Mouse (Mus musculus) hindbrain, embryonic 11.5 days (tissue): ENCODE data around the gene Zdhhc19. TPM values are rescaled to one million over a fixed set of nuclear protein-coding genes. Genes with fewer than 3 reads are reported as not detected.
A peak's percentile ranks its signal among the peaks of the same experiment; 100 is the strongest.

ENCODE experiments used
- ATAC-seq: fragments of 200-750 bp; cut with Nextera tagmentation; 2 replicates; pipeline ENCODE4 v1.8.0; 2017; ENCODE audit warnings: mild to moderate bottlenecking, moderate TSS enrichment, moderate library complexity; ENCODE audit not compliant: low FRiP score
- DNase-seq: peaks from one replicate; pipeline ENCODE4 v3.0.0-alpha.2; 2015; ENCODE audit warnings: low spot score
- H3K27ac ChIP-seq: fragments of 300-500 bp; sonication (generic); 2 replicates; pipeline ENCODE4 v1.5.1; 2014; ENCODE audit warnings: mild to moderate bottlenecking, low read depth, low read length
- H3K27me3 ChIP-seq: fragments of 300-500 bp; sonication (generic); 2 replicates; pipeline ENCODE4 v1.6.1; 2014; ENCODE audit warnings: mild to moderate bottlenecking, low read length, moderate library complexity, mixed read lengths; ENCODE audit not compliant: control insufficient read depth, insufficient read depth
- H3K36me3 ChIP-seq: fragments of 300-500 bp; sonication (generic); 2 replicates; pipeline ENCODE4 v1.6.1; 2014; ENCODE audit warnings: mild to moderate bottlenecking, low read length, moderate library complexity, mixed read lengths; ENCODE audit not compliant: control insufficient read depth, insufficient read depth
- H3K4me1 ChIP-seq: fragments of 300-500 bp; sonication (generic); replicated peaks from 2 replicates; pipeline ENCODE4 v1.6.1; 2014; ENCODE audit warnings: low read length, mixed read lengths; ENCODE audit not compliant: control insufficient read depth, insufficient read depth
- H3K4me2 ChIP-seq: fragments of 300-500 bp; sonication (generic); replicated peaks from 2 replicates; pipeline ENCODE4 v1.6.1; 2014; ENCODE audit warnings: mild to moderate bottlenecking, low read depth, low read length
- H3K4me3 ChIP-seq: fragments of 300-500 bp; sonication (generic); 2 replicates; pipeline ENCODE4 v1.5.1; 2014; ENCODE audit warnings: low read depth, low read length
- H3K9ac ChIP-seq: fragments of 300-500 bp; sonication (generic); 2 replicates; pipeline ENCODE4 v1.6.1; 2014; ENCODE audit warnings: low read depth, low read length
- H3K9me3 ChIP-seq: fragments of 300-500 bp; sonication (generic); 2 replicates; pipeline ENCODE4 v1.6.1; 2016; ENCODE audit warnings: low read length; ENCODE audit not compliant: control insufficient read depth
- WGBS: fragments of 180-500 bp; shearing (Covaris S2); extraction: QIAGEN DNeasy Blood & Tissue Kit; methylation state at CpG from one replicate; pipeline ENCODE4 v1.1.7; 2014; 5-methylcytosine and 5-hydroxymethylcytosine counted together
- polyA plus RNA-seq: library from polyadenylated mRNA; unstranded; fragments of >200 nt; fragmentation: Nextera tagmentation; extraction: Ambion mirVana; gene quantifications from 2 replicates; pipeline ENCODE4 v1.2.1, GENCODE M21; 2014

Zdhhc19 gene
- not detected in 2 replicates for polyA plus RNA-seq

DNA sequence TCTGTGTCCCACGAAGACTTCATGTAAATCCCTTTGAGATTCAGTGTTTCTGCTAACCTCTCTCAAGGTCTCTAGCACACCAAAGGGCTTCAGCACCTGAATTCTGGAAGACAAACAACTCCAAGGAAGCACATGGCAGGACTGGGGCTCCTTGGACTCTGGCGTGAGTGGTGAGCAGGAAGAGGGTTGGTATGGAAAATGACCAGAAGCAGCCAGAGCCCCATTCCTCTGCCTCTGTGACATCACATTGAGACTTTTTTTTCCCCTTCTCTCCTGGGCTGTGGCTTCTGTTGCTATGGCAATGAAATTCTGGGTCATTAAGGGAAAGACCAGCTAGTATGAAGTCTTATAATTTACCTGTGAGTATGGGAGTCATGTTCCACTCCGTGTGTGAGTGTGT lies at the start of gene Zdhhc19:
TSS of gene Zdhhc19 (plus strand) at position 301 of the 400 bp plus-strand sequence.
- H3K27me3 ChIP-seq = no peaks in the 10 kb centered on the region
- no peaks in the 10 kb centered on the region for H3K36me3 ChIP-seq
- ATAC-seq (no peak), DNase-seq (no peak)
- no peak within 1 kb of the TSS for H3K9ac ChIP-seq
- WGBS = 85% methylated on average over 3 of the region's 3 CpGs
- no peaks in the 10 kb centered on the region for H3K9me3 ChIP-seq
- 0 out of 2 replicates have a peak, but pooled peaks cover 2% of the 10 kb centered on the region for H3K4me1 ChIP-seq
- H3K27ac ChIP-seq = no peak within 1 kb of the TSS
- H3K4me2 ChIP-seq = no peak within 1 kb of the TSS
- no peak within 1 kb of the TSS for H3K4me3 ChIP-seq

GRCm38 (mm10) chr16:32446563-32447138 lies 49.4 kb upstream of the Zdhhc19 start:
- no peak for ATAC-seq
- 88% methylated on average over 2 of the region's 2 CpGs for WGBS
- DNase-seq = no peak

GRCm38 (mm10) chr16:32449665-32450064 lies 46.4 kb upstream of the Zdhhc19 start:
- H3K4me1 ChIP-seq = no peaks in the 10 kb centered on the region
- ATAC-seq (no peak), DNase-seq (no peak)
- 84% methylated on average over 3 of the region's 3 CpGs for WGBS
- no peak overlapping the region for H3K27ac ChIP-seq
- no peak overlapping the region for H3K9ac ChIP-seq
- H3K4me2 ChIP-seq = no peak overlapping the region
- H3K27me3 ChIP-seq = no peaks in the 10 kb centered on the region
- H3K36me3 ChIP-seq = no peaks in the 10 kb centered on the region
- H3K4me3 ChIP-seq = no peak overlapping the region
- no peaks in the 10 kb centered on the region for H3K9me3 ChIP-seq

More at GRCm38 (mm10) chr16:32446563-32447138, 49.4 kb upstream of the Zdhhc19 start:
- H3K4me1 ChIP-seq = no peaks in the 10 kb centered on the region
- H3K36me3 ChIP-seq = no peaks in the 10 kb centered on the region
- no peaks in the 10 kb centered on the region for H3K27me3 ChIP-seq
- no peak overlapping the region for H3K4me2 ChIP-seq
- H3K27ac ChIP-seq = no peak overlapping the region
- H3K9me3 ChIP-seq = no peaks in the 10 kb centered on the region
- no peak overlapping the region for H3K4me3 ChIP-seq
- H3K9ac ChIP-seq = no peak overlapping the region

- Histone ChIP-seq H3K4me3 (no peak overlapping the region), H3K4me1 (no peaks in the 10 kb centered on the region), H3K9ac (no peak overlapping the region), H3K27ac (no peak overlapping the region), H3K4me2 (no peak overlapping the region), H3K36me3 (no peaks in the 10 kb centered on the region), H3K9me3 (no peaks in the 10 kb centered on the region), H3K27me3 (no peaks in the 10 kb centered on the region)
- ATAC-seq (no peak), DNase-seq (no peak)
- 92% methylated on average over 2 of the region's 2 CpGs for WGBS
Measured at GRCm38 (mm10) chr16:32450133-32450532, 45.9 kb upstream of the Zdhhc19 start.

- ATAC-seq (no peak), DNase-seq (no peak)
- H3K4me3 ChIP-seq = no peak overlapping the region
- no peak overlapping the region for H3K9ac ChIP-seq
- 94% methylated on average over 8 of the region's 8 CpGs for WGBS
- no peaks in the 10 kb centered on the region for H3K9me3 ChIP-seq
- no peaks in the 10 kb centered on the region for H3K27me3 ChIP-seq
- no peaks in the 10 kb centered on the region for H3K4me1 ChIP-seq
- no peak overlapping the region for H3K27ac ChIP-seq
- H3K4me2 ChIP-seq = no peak overlapping the region
- no peaks in the 10 kb centered on the region for H3K36me3 ChIP-seq
Measured at GRCm38 (mm10) chr16:32453102-32453501, 43.0 kb upstream of the Zdhhc19 start.

DNA sequence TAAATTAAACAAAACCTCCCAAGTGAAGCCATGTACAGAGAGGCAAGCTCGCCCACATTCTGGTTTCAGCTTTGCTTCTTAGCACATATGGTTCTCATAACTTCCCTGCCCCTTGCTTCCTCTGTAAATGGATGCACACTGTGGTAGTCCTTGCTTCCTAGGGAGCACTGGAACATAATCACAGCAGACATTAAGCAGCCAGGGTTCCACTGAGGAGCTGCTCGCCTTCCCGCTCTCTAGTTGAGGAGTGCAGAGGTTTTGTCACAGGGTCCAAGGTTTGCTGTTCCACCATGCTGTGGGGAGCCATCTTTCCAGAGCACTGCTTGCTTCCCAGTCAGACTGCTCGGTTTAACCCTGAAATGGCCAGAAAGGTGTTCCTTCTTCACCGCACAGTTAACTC lies 41.4 kb upstream of the Zdhhc19 start:
- H3K36me3 ChIP-seq = no peaks in the 10 kb centered on the region
- H3K4me3 ChIP-seq = no peak overlapping the region
- no peaks in the 10 kb centered on the region for H3K9me3 ChIP-seq
- H3K9ac ChIP-seq = no peak overlapping the region
- ATAC-seq (no peak), DNase-seq (no peak)
- no peak overlapping the region for H3K4me2 ChIP-seq
- no peak overlapping the region for H3K27ac ChIP-seq
- H3K4me1 ChIP-seq = no peaks in the 10 kb centered on the region
- no peaks in the 10 kb centered on the region for H3K27me3 ChIP-seq
- 76% methylated on average over 5 of the region's 5 CpGs for WGBS

GRCm38 (mm10) chr16:32456086-32456485 lies 40.0 kb upstream of the Zdhhc19 start:
- H3K4me3 ChIP-seq = no peak overlapping the region
- H3K27me3 ChIP-seq = no peaks in the 10 kb centered on the region
- H3K27ac ChIP-seq = no peak overlapping the region
- DNase-seq (no peak), ATAC-seq (no peak)
- H3K4me2 ChIP-seq = no peak overlapping the region
- H3K36me3 ChIP-seq = no peaks in the 10 kb centered on the region
- no peaks in the 10 kb centered on the region for H3K4me1 ChIP-seq
- no peak overlapping the region for H3K9ac ChIP-seq
- no peaks in the 10 kb centered on the region for H3K9me3 ChIP-seq

GRCm38 (mm10) chr16:32456761-32457160 lies 39.3 kb upstream of the Zdhhc19 start:
- Histone ChIP-seq H3K36me3 (no peaks in the 10 kb centered on the region), H3K27me3 (no peaks in the 10 kb centered on the region), H3K27ac (no peak overlapping the region), H3K4me1 (no peaks in the 10 kb centered on the region), H3K4me3 (no peak overlapping the region), H3K9me3 (no peaks in the 10 kb centered on the region), H3K4me2 (no peak overlapping the region), H3K9ac (no peak overlapping the region)
- ATAC-seq = no peak
- DNase-seq = no peak
- 97% methylated on average over 1 of the region's 1 CpGs for WGBS

DNA sequence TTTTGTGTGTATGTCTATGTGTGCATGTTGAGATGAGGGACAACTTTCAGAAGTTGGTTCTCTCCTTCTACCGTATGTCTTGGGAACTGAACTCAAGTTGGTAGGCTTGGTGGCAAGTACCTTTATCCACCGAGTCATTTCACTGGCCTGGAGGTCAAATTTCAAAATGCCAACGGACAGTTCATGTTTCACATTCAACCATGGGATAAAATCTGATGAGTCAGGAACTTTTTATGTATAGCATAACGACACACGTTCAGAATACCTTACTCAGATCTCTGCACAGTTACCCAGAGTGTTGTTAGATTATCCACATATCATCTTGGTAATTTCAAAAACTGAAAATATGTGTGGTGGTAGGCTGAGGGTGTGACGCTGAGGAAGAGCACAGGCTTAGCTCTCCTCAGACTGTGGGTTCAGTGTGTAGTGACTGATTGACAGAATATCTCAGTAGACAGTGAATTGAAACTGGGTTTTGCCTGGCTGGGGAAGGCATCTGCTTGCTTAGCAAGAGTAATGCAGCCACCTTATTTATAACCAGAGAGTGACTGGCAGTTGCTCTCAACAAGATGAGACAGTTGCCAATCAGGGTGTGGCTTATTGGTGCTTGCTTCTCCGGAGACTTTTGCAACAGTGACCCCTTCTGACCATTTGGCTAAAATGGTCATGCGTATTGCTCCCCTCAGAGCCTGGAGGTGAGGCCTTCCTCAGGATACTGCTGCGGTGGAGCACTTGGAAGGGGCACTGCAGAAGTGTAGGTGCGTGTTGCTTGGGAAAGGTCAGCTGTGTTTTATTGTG lies 38.3 kb upstream of the Zdhhc19 start:
- H3K27me3 ChIP-seq = no peaks in the 10 kb centered on the region
- H3K9ac ChIP-seq = no peak overlapping the region
- no peak overlapping the region for H3K4me3 ChIP-seq
- DNase-seq (peak; percentile 48), ATAC-seq (no peak)
- H3K36me3 ChIP-seq = no peaks in the 10 kb centered on the region
- no peak overlapping the region for H3K27ac ChIP-seq
- no peaks in the 10 kb centered on the region for H3K4me1 ChIP-seq
- no peak overlapping the region for H3K4me2 ChIP-seq
- no peaks in the 10 kb centered on the region for H3K9me3 ChIP-seq
- WGBS = 66% methylated on average over 10 of the region's 10 CpGs
